Mouse (Mus musculus) heart, adult 2 months (tissue): ENCODE measurements at regions not wholly inside any gene's neighbourhood (a gene's known extent, or its start where the extent isn't known, plus 50 kb on each side); places are given as distances from the start of the nearest gene placed in this dataset.

Experiments
- CTCF ChIP-seq: fragments of 200-600 bp; IDR thresholded peaks from 2 replicates; pipeline ENCODE4 v1.8.1; 2022; ENCODE audit warnings: antibody characterized with exemption, mild to moderate bottlenecking, moderate library complexity
- EP300 ChIP-seq: fragments of 200-500 bp; IDR thresholded peaks from 2 replicates; pipeline ENCODE4 v1.6.1; 2011; ENCODE audit warnings: low read depth, low read length, control low read depth; ENCODE audit not compliant: insufficient read depth
- POLR2A ChIP-seq: fragments of 200-500 bp; IDR thresholded peaks from 2 replicates; pipeline ENCODE4 v1.6.1; 2011; ENCODE audit warnings: mild to moderate bottlenecking, low read depth, low read length, control low read depth; ENCODE audit not compliant: insufficient read depth

DNA sequence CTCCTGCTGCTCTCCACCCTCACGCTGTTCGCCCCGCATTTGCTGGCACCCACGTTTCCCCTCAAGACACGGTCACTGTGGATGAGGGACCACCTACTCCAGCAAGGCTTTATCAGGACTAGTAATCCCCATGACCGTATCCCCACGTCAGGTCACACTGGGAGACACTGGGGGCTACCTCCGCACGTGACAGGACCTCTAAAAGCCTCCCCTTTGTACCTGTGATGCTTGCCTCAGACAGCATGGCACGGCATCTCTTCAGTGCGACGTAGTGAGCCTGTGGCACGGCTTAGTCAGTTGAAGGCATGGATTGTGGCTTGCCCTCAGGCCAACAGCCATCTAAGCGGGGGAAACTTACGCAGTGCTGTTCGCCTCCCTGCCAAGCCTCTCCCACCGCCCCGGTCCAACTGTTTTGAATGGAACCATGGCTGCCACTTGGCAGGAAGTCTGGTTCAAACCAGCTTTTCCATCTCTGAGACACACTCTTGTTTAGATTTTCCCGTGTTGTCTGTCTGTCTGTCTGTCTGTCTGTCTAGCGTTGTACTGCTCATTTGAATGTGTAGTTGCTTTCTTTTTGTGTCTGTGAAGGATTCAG is 79.0 kb upstream of the Klf14 start:
- TF ChIP-seq POLR2A = no peak
- no peak for TF ChIP-seq CTCF
- no peak for TF ChIP-seq EP300
